Mouse (Mus musculus): ENCODE data around the gene Slc28a1.

GRCm38 (mm10) chr7:81198538-81198937 is 83.9 kb downstream of the Slc28a1 start:
- no peak for TF ChIP-seq CTCF (IDR thresholded peaks at IDR 0.05; ENCODE audit: low read depth, low read length)
- no peak for TF ChIP-seq POLR2A (IDR thresholded peaks at IDR 0.05; ENCODE audit: extremely low read depth, insufficient read depth, low read length)
